Mouse (Mus musculus) heart, embryonic 11.5 days (tissue): Measurements from ENCODE around the gene Sars. TPM values are rescaled to one million over a fixed set of nuclear protein-coding genes. Genes with fewer than 3 reads are reported as not detected.
A peak's percentile ranks its signal among the peaks of the same experiment; 100 is the strongest.

Source experiments
- ATAC-seq: fragments of 200-750 bp; cut with Nextera tagmentation; replicated peaks from 2 replicates; pipeline ENCODE4 v1.8.0; 2017; ENCODE audit warnings: moderate library complexity; ENCODE audit not compliant: insufficient number of reproducible peaks, low FRiP score, low TSS enrichment
- H3K27ac ChIP-seq: fragments of 300-500 bp; sonication (generic); 2 replicates; pipeline ENCODE4 v1.5.1; 2014; ENCODE audit warnings: mild to moderate bottlenecking, low read depth, low read length
- H3K27me3 ChIP-seq: fragments of 300-500 bp; sonication (generic); 2 replicates; pipeline ENCODE4 v1.6.1; 2014; ENCODE audit warnings: mild to moderate bottlenecking, low read length, mixed read lengths; ENCODE audit not compliant: control insufficient read depth, insufficient read depth
- H3K36me3 ChIP-seq: fragments of 300-500 bp; sonication (generic); 2 replicates; pipeline ENCODE4 v1.6.1; 2014; ENCODE audit warnings: mild to moderate bottlenecking, low read length, moderate library complexity, mixed read lengths; ENCODE audit not compliant: control insufficient read depth, insufficient read depth
- H3K4me1 ChIP-seq: fragments of 300-500 bp; sonication (generic); 2 replicates; pipeline ENCODE4 v1.6.1; 2014; ENCODE audit warnings: low read length; ENCODE audit not compliant: control insufficient read depth, insufficient read depth
- H3K4me2 ChIP-seq: fragments of 300-500 bp; sonication (generic); 2 replicates; pipeline ENCODE4 v1.6.1; 2014; ENCODE audit warnings: mild to moderate bottlenecking, moderate library complexity
- H3K4me3 ChIP-seq: fragments of 300-500 bp; sonication (generic); 2 replicates; pipeline ENCODE4 v1.5.1; 2014; ENCODE audit warnings: low read depth, low read length
- H3K9ac ChIP-seq: fragments of 300-500 bp; sonication (generic); 2 replicates; pipeline ENCODE4 v1.6.1; 2014; ENCODE audit warnings: mild to moderate bottlenecking, low read depth, low read length, moderate library complexity
- H3K9me3 ChIP-seq: fragments of 300-500 bp; sonication (generic); replicated peaks from 2 replicates; pipeline ENCODE4 v1.6.1; 2016; ENCODE audit warnings: low read length; ENCODE audit not compliant: control insufficient read depth
- WGBS: fragments of 180-500 bp; shearing (Covaris S2); extraction: QIAGEN DNeasy Blood & Tissue Kit; methylation state at CpG from one replicate; pipeline ENCODE4 v1.1.7; 2014; ENCODE audit not compliant: insufficient replicate concordance; 5-methylcytosine and 5-hydroxymethylcytosine counted together
- polyA plus RNA-seq: library from polyadenylated mRNA; unstranded; fragments of >200 nt; fragmentation: Nextera tagmentation; extraction: Ambion mirVana; gene quantifications from 2 replicates; pipeline ENCODE4 v1.2.1, GENCODE M21; 2014

The Sars gene
- 103 and 114 TPM in 2 replicates for polyA plus RNA-seq

GRCm38 (mm10) chr3:108444698-108445365, at the start of gene Sars:
TSS of gene Sars (minus strand) at chr3:108445209.
- H3K36me3 ChIP-seq, result 0 out of 2 replicates have a peak, but pooled peaks cover 3% of the 10 kb centered on the region
- peak within 1 kb of the TSS; percentile 92 for H3K4me2 ChIP-seq
- H3K9ac ChIP-seq, result peak within 1 kb of the TSS; percentile 92
- ATAC-seq, result peak; percentile 98
- H3K27me3 ChIP-seq, result no peaks in the 10 kb centered on the region
- no peaks in the 10 kb centered on the region for H3K9me3 ChIP-seq
- WGBS, result under 1% methylated on average over 41 of the region's 41 CpGs
- peak within 1 kb of the TSS; percentile 80 for H3K27ac ChIP-seq
- peaks cover 8% of the 10 kb centered on the region; the same call in 1 of the 2 replicates for H3K4me1 ChIP-seq
- H3K4me3 ChIP-seq, result peak within 1 kb of the TSS; percentile 92

- no peak overlapping the region for H3K9ac ChIP-seq
- H3K4me3 ChIP-seq, result no peak overlapping the region
- no peaks in the 10 kb centered on the region for H3K36me3 ChIP-seq
- H3K27ac ChIP-seq, result no peak overlapping the region
- no peaks in the 10 kb centered on the region for H3K4me1 ChIP-seq
- no peaks in the 10 kb centered on the region; the same call in 1 of the 2 replicates for H3K9me3 ChIP-seq
- H3K4me2 ChIP-seq, result no peak overlapping the region
- WGBS, result 36% methylated on average over 3 of the region's 3 CpGs
- H3K27me3 ChIP-seq, result no peaks in the 10 kb centered on the region
- no peak for ATAC-seq
Observed at GRCm38 (mm10) chr3:108489968-108490367, 45.0 kb upstream of the Sars start.

- Histone ChIP-seq H3K27ac (no peak overlapping the region), H3K4me2 (no peak overlapping the region), H3K9ac (no peak overlapping the region), H3K4me3 (no peak overlapping the region), H3K36me3 (no peaks in the 10 kb centered on the region), H3K9me3 (no peaks in the 10 kb centered on the region; the same call in 1 of the 2 replicates), H3K27me3 (no peaks in the 10 kb centered on the region), H3K4me1 (no peaks in the 10 kb centered on the region)
- 78% methylated on average over 4 of the region's 4 CpGs for WGBS
- no peak for ATAC-seq
Observed at GRCm38 (mm10) chr3:108484749-108485148, 39.7 kb upstream of the Sars start.

- 79% methylated on average over 4 of the region's 4 CpGs for WGBS
- no peaks in the 10 kb centered on the region for H3K4me1 ChIP-seq
- H3K4me3 ChIP-seq, result no peak overlapping the region
- H3K27ac ChIP-seq, result no peak overlapping the region
- no peak overlapping the region for H3K4me2 ChIP-seq
- ATAC-seq, result no peak
- no peak overlapping the region for H3K9ac ChIP-seq
- no peaks in the 10 kb centered on the region for H3K27me3 ChIP-seq
- no peaks in the 10 kb centered on the region for H3K36me3 ChIP-seq
- no peaks in the 10 kb centered on the region for H3K9me3 ChIP-seq
Observed at GRCm38 (mm10) chr3:108478800-108479199, 33.8 kb upstream of the Sars start.

- Histone ChIP-seq H3K4me3 (no peak overlapping the region), H3K27me3 (no peaks in the 10 kb centered on the region), H3K9ac (no peak overlapping the region), H3K36me3 (no peaks in the 10 kb centered on the region), H3K4me2 (no peak overlapping the region), H3K9me3 (no peaks in the 10 kb centered on the region), H3K4me1 (no peaks in the 10 kb centered on the region), H3K27ac (no peak overlapping the region)
- ATAC-seq, result no peak
- 60% methylated on average over 14 of the region's 14 CpGs for WGBS
Observed at GRCm38 (mm10) chr3:108476761-108477619, 32.0 kb upstream of the Sars start.

- no peak overlapping the region for H3K9ac ChIP-seq
- no peak for ATAC-seq
- 81% methylated on average over 5 of the region's 5 CpGs for WGBS
- H3K4me3 ChIP-seq, result no peak overlapping the region
- no peak overlapping the region for H3K4me2 ChIP-seq
- no peaks in the 10 kb centered on the region for H3K9me3 ChIP-seq
- no peak overlapping the region for H3K27ac ChIP-seq
- no peaks in the 10 kb centered on the region for H3K36me3 ChIP-seq
- no peaks in the 10 kb centered on the region for H3K4me1 ChIP-seq
- H3K27me3 ChIP-seq, result no peaks in the 10 kb centered on the region
Observed at GRCm38 (mm10) chr3:108475496-108475895, 30.5 kb upstream of the Sars start.

- H3K4me2 ChIP-seq, result no peak overlapping the region
- no peaks in the 10 kb centered on the region for H3K4me1 ChIP-seq
- H3K9me3 ChIP-seq, result no peaks in the 10 kb centered on the region
- WGBS, result 86% methylated on average over 7 of the region's 7 CpGs
- no peak for ATAC-seq
- no peak overlapping the region for H3K27ac ChIP-seq
- no peaks in the 10 kb centered on the region for H3K36me3 ChIP-seq
- no peaks in the 10 kb centered on the region for H3K27me3 ChIP-seq
- no peak overlapping the region for H3K4me3 ChIP-seq
- no peak overlapping the region for H3K9ac ChIP-seq
Observed at GRCm38 (mm10) chr3:108474969-108475368, 30.0 kb upstream of the Sars start.

- no peak overlapping the region for H3K4me2 ChIP-seq
- no peak overlapping the region for H3K9ac ChIP-seq
- no peak overlapping the region for H3K27ac ChIP-seq
- H3K9me3 ChIP-seq, result no peaks in the 10 kb centered on the region
- H3K27me3 ChIP-seq, result no peaks in the 10 kb centered on the region
- no peaks in the 10 kb centered on the region for H3K4me1 ChIP-seq
- WGBS, result 50% methylated on average over 8 of the region's 8 CpGs
- ATAC-seq, result no peak
- H3K4me3 ChIP-seq, result no peak overlapping the region
- H3K36me3 ChIP-seq, result no peaks in the 10 kb centered on the region
Observed at GRCm38 (mm10) chr3:108467760-108468159, 22.8 kb upstream of the Sars start.
